Mouse (Mus musculus) layer of hippocampus, postnatal 25 days (tissue): ENCODE measurements around the gene Vmn1r6. TPM values are rescaled to one million over a fixed set of nuclear protein-coding genes. Genes with fewer than 3 reads are reported as not detected.
"Not testable (repeated sequence)": the region's sequence is repeated elsewhere in the genome, so short reads cannot be mapped to it uniquely, and the experiment has no call there.

Experiments used
- DNase-seq, 2 experiments: peaks; one replicate each; pipeline ENCODE4 v3.0.0; 2022; ENCODE audit warnings: mixed read lengths in 2 of 2, low spot score in 1 of 2; ENCODE audit errors: extremely low spot score in 1 of 2
- total RNA-seq, 2 experiments: library from RNA; stranded (reverse); gene quantifications; 2 replicates each; pipeline ENCODE4 v1.2.3; 2021

Vmn1r6 gene
- not detected for total RNA-seq

- DNase-seq: no peak
These were observed at the start of gene Vmn1r6 for GRCm38 (mm10) chr6:56996943-56997342. Gene Vmn1r6, plus strand, starts transcription at chr6:56997243.

GRCm38 (mm10) chr6:56956436-56956835 is 40.6 kb upstream of the Vmn1r6 start:
- no peak for DNase-seq

GRCm38 (mm10) chr6:56969973-56970372 is 27.1 kb upstream of the Vmn1r6 start, which contains the start of gene Vmn1r5:
Gene Vmn1r5, plus strand, starts transcription at chr6:56970273.
- no peak for DNase-seq

GRCm38 (mm10) chr6:57025224-57025623 is 28.2 kb downstream of the Vmn1r6 start, which contains the start of gene Vmn1r7:
Gene Vmn1r7, minus strand, starts transcription at chr6:57025324.
- not testable (repeated sequence) for DNase-seq

GRCm38 (mm10) chr6:57031984-57032383 is 34.9 kb downstream of the Vmn1r6 start, which contains the start of gene Vmn1r8:
Gene Vmn1r8, plus strand, starts transcription at chr6:57032284.
- no peak for DNase-seq

- no peak for DNase-seq
These were observed 37.6 kb downstream of the Vmn1r6 start for GRCm38 (mm10) chr6:57034674-57035073.

Other genes with a start within 250 kb of the Vmn1r6 start
- gene Kbtbd2, start 199.4 kb upstream of the Vmn1r6 start, total RNA-seq: 10 to 100 TPM; 49.0 to 53.0 TPM
- gene Fkbp9, start 165.2 kb upstream of the Vmn1r6 start, total RNA-seq: 10 to 100 TPM; 26.6 to 29.5 TPM
- gene Nt5c3, start 73.3 kb upstream of the Vmn1r6 start, total RNA-seq: 10 to 100 TPM; 40.9 TPM
- gene Vmn1r4, start 73.2 kb upstream of the Vmn1r6 start, total RNA-seq: under 1 TPM; 0.16 to 0.22 TPM
- gene Vmn1r5, start 27.0 kb upstream of the Vmn1r6 start, total RNA-seq: not detected
- not detected for gene Vmn1r7, start 28.1 kb downstream of the Vmn1r6 start, total RNA-seq
- not detected for gene Vmn1r8, start 35.0 kb downstream of the Vmn1r6 start, total RNA-seq
- not detected for gene Vmn1r9, start 69.5 kb downstream of the Vmn1r6 start, total RNA-seq
- gene Vmn1r10, start 112.2 kb downstream of the Vmn1r6 start, total RNA-seq: not detected
- not detected for gene Vmn1r11, start 136.2 kb downstream of the Vmn1r6 start, total RNA-seq
- gene Vmn1r12, start 159.7 kb downstream of the Vmn1r6 start, total RNA-seq: not detected
- gene Vmn1r13, start 206.0 kb downstream of the Vmn1r6 start, total RNA-seq: not detected
- gene Vmn1r14, start 234.4 kb downstream of the Vmn1r6 start, total RNA-seq: not detected